Mouse (Mus musculus): ENCODE results near the gene Ggn. TPM values are rescaled to one million over a fixed set of nuclear protein-coding genes. Genes with fewer than 3 reads are reported as not detected.
A peak's percentile ranks its signal among the peaks of the same experiment; 100 is the strongest.
"Not testable (repeated sequence)": the region's sequence is repeated elsewhere in the genome, so short reads cannot be mapped to it uniquely, and the experiment has no call there.

Gene Ggn
- polyA plus RNA-seq, 1 experiment = 16.0 TPM

DNA sequence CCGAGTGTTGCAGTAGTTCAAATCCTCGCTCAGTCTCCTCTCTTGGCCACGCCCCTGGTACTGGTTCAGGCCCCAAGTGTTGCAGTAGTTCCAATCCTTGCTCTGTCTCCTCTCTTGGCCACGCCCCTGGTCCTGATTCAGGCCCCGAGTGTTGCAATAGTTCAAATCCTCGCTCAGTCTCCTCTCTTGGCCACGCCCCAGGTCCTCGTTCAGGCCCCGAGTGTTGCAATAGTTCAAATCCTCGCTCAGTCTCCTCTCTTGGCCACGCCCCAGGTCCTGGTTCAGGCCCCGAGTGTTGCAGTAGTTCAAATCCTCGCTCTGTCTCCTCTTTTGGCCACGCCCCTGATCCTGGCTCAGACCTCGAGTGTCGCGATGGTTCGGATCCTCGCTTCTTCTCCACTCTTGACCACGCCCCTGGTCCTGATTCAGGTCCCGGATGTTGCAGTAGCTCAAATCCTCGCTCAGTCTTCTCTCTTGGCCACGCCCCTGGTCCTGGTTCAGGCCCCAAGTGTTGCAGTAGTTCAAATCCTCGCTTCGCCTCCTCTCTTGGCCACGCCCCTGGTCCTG lies 42.3 kb downstream of the Ggn start:
- peaks cover 32% of the 10 kb centered on the region for H3K4me1 ChIP-seq
- TF ChIP-seq GATA1 (IDR thresholded peaks at IDR 0.05; ENCODE audit: borderline replicate concordance, low read length) (no peak), FLI1 (IDR thresholded peaks at IDR 0.05; ENCODE audit: low read length) (no peak)
- peaks cover 23% of the 10 kb centered on the region for H3K36me3 ChIP-seq (replicated peaks; ENCODE audit: low read length)
- H3K4me3 ChIP-seq (replicated peaks) = peak overlapping the region; percentile 93
- peaks cover 41% of the 10 kb centered on the region for H3K9me3 ChIP-seq
- no peaks in the 10 kb centered on the region for H3K27me3 ChIP-seq (replicated peaks)

GRCm38 (mm10) chr7:29212775-29213560 lies 43.0 kb downstream of the Ggn start:
- Histone ChIP-seq H3K36me3 (replicated peaks; ENCODE audit: low read length) (peaks cover 30% of the 10 kb centered on the region), H3K9me3 (peaks cover 48% of the 10 kb centered on the region), H3K4me1 (peaks cover 32% of the 10 kb centered on the region)
- not testable (repeated sequence) for H3K4me3 ChIP-seq (replicated peaks); H3K27me3 ChIP-seq (replicated peaks)

DNA sequence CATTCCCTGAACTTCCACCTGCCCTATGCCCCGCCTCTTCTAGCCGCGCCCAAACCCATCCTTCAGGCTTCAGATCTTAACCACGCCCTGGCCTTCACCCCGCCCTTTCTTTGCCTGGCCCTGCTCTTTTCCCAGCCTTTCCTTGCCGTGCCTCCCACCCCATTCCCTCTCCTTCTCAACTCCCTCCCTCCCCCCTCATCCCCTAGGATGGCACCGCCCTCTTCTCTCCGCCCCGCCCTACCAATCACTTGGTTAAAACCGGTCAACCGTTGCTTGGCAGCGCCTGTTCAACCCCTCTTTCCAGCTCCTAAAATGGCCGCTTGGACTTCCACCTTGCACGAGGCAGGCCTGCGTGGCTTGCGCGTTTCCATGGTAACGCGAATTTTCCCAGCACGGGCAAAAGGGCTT lies 43.7 kb downstream of the Ggn start, which contains the start of gene Catsperg1:
Gene Catsperg1 (minus strand): TSS at position 361 of the 408 bp plus-strand sequence.
- Histone ChIP-seq H3K27me3 (replicated peaks) (no peaks in the 10 kb centered on the region), H3K4me3 (replicated peaks) (no peak within 1 kb of the TSS), H3K36me3 (replicated peaks; ENCODE audit: low read length) (peaks cover 35% of the 10 kb centered on the region), H3K9me3 (peaks cover 53% of the 10 kb centered on the region), H3K4me1 (peaks cover 32% of the 10 kb centered on the region)
- TF ChIP-seq GATA1 (IDR thresholded peaks at IDR 0.05; ENCODE audit: borderline replicate concordance, low read length) (no peak), FLI1 (IDR thresholded peaks at IDR 0.05; ENCODE audit: low read length) (no peak)

- TF ChIP-seq GATA1 (IDR thresholded peaks at IDR 0.05; ENCODE audit: borderline replicate concordance, low read length) = no peak
- no peak for TF ChIP-seq FLI1 (IDR thresholded peaks at IDR 0.05; ENCODE audit: low read length)
Observed at GRCm38 (mm10) chr7:29214236-29214635, 44.2 kb downstream of the Ggn start.

DNA sequence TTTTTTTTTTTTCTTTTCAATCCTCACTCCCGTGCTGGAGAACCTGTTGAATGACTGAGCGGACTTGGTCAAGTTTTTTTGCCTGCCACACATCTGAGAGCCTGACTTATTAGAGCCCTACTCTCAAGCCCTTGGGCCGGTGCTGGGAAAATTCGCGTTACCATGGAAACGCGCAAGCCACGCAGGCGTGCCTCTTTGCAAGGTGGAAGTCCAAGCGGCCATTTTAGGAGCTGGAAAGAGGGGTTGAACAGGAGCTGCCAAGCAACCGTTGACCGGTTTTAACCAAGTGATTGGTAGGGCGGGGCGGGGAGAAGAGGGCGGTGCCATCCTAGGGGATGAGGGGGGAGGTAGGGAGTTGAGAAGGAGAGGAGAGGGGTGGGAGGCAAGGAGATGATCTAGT lies 44.8 kb downstream of the Ggn start:
- TF ChIP-seq GATA1 (IDR thresholded peaks at IDR 0.05; ENCODE audit: borderline replicate concordance, low read length) (no peak), FLI1 (IDR thresholded peaks at IDR 0.05; ENCODE audit: low read length) (no peak)
- Histone ChIP-seq H3K36me3 (replicated peaks; ENCODE audit: low read length) (peaks cover 46% of the 10 kb centered on the region), H3K9me3 (peaks cover 64% of the 10 kb centered on the region), H3K4me1 (peaks cover 25% of the 10 kb centered on the region), H3K4me3 (replicated peaks) (no peak overlapping the region), H3K27me3 (replicated peaks) (no peaks in the 10 kb centered on the region)

More at GRCm38 (mm10) chr7:29214236-29214635, 44.2 kb downstream of the Ggn start:
- peaks cover 29% of the 10 kb centered on the region for H3K4me1 ChIP-seq
- no peaks in the 10 kb centered on the region for H3K27me3 ChIP-seq (replicated peaks)
- peaks cover 40% of the 10 kb centered on the region for H3K36me3 ChIP-seq (replicated peaks; ENCODE audit: low read length)
- H3K4me3 ChIP-seq (replicated peaks) = no peak overlapping the region
- peaks cover 58% of the 10 kb centered on the region for H3K9me3 ChIP-seq

Other genes with a start within 250 kb of the Ggn start
- gene Actn4, start 207.9 kb upstream of the Ggn start, polyA plus RNA-seq (2012; ENCODE audit: insufficient read depth, low replicate concordance) = 517 and 590 TPM in 2 replicates
- 143 and 185 TPM in 2 replicates for gene Eif3k, start 188.3 kb upstream of the Ggn start, polyA plus RNA-seq (2012; ENCODE audit: insufficient read depth, low replicate concordance)
- gene Map4k1, start 188.2 kb upstream of the Ggn start, polyA plus RNA-seq (2012; ENCODE audit: insufficient read depth, low replicate concordance) = 270 and 353 TPM in 2 replicates
- 0.12 TPM in 1 of 2 replicates, not detected in the other for gene Ryr1, start 45.0 kb upstream of the Ggn start, polyA plus RNA-seq (2012; ENCODE audit: insufficient read depth, low replicate concordance)
- gene Rasgrp4, start 35.4 kb upstream of the Ggn start, polyA plus RNA-seq (2012; ENCODE audit: insufficient read depth, low replicate concordance) = 1.9 and 7.5 TPM in 2 replicates
- gene Fam98c, start 14.0 kb upstream of the Ggn start, polyA plus RNA-seq (2012; ENCODE audit: insufficient read depth, low replicate concordance) = 75.5 and 135 TPM in 2 replicates
- gene Spred3, start 201 bp downstream of the Ggn start, polyA plus RNA-seq (2012; ENCODE audit: insufficient read depth, low replicate concordance) = 5.9 and 7.0 TPM in 2 replicates
- gene Psmd8, start 10.5 kb downstream of the Ggn start, polyA plus RNA-seq (2012; ENCODE audit: insufficient read depth, low replicate concordance) = 131 and 177 TPM in 2 replicates
- gene Catsperg1, start 43.8 kb downstream of the Ggn start, polyA plus RNA-seq (2012; ENCODE audit: insufficient read depth, low replicate concordance) = 0.19 and 0.61 TPM in 2 replicates
- gene Kcnk6, start 62.3 kb downstream of the Ggn start, polyA plus RNA-seq (2012; ENCODE audit: insufficient read depth, low replicate concordance) = 32.5 and 42.2 TPM in 2 replicates
- gene Yif1b, start 68.1 kb downstream of the Ggn start, polyA plus RNA-seq (2012; ENCODE audit: insufficient read depth, low replicate concordance) = 1,324 and 2,330 TPM in 2 replicates
- 0.46 TPM in 1 of 2 replicates, not detected in the other for gene 2200002D01Rik, start 78.3 kb downstream of the Ggn start, polyA plus RNA-seq (2012; ENCODE audit: insufficient read depth, low replicate concordance)
- 19.9 and 37.0 TPM in 2 replicates for gene Spint2, start 111.7 kb downstream of the Ggn start, polyA plus RNA-seq (2012; ENCODE audit: insufficient read depth, low replicate concordance)
- 12.7 and 22.8 TPM in 2 replicates for gene Ppp1r14a, start 119.1 kb downstream of the Ggn start, polyA plus RNA-seq (2012; ENCODE audit: insufficient read depth, low replicate concordance)
- gene Dpf1, start 133.7 kb downstream of the Ggn start, polyA plus RNA-seq (2012; ENCODE audit: insufficient read depth, low replicate concordance) = 1.2 TPM in 1 of 2 replicates, not detected in the other

All from megakaryocyte, embryonic 14.5 days (primary cell).